Mouse (Mus musculus) embryo, embryonic 11 days (tissue): ENCODE measurements at regions not wholly inside any gene's neighbourhood (a gene's known extent, or its start where the extent isn't known, plus 50 kb on each side); places are given as distances from the start of the nearest gene placed in this dataset.

Experiments
- DNase-seq: peaks from one replicate; pipeline ENCODE4 v3.0.0-alpha.2; 2015

DNA sequence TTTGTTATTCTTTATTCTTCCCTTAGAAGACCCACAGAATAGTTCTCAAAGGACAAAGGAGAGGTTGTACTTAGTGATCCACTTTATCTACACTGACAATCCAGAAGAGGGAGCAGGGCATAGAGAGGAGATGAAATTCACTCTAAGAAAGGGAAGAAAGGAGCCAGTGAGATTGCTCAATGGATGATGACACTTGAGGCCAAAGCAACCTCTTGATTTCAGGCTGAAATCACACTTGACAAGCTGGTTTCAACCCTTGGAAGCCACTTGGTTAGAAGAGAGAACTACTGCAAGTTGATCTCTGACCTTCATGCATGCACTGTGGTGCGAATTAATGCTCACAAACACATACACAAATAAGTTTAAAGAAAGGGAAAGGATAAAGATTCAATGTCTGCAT lies 66.5 kb downstream of the Ccnl1 start:
- DNase-seq, result no peak

GRCm38 (mm10) chr3:65891139-65891538 lies 66.9 kb downstream of the Ccnl1 start:
- DNase-seq, result no peak

DNA sequence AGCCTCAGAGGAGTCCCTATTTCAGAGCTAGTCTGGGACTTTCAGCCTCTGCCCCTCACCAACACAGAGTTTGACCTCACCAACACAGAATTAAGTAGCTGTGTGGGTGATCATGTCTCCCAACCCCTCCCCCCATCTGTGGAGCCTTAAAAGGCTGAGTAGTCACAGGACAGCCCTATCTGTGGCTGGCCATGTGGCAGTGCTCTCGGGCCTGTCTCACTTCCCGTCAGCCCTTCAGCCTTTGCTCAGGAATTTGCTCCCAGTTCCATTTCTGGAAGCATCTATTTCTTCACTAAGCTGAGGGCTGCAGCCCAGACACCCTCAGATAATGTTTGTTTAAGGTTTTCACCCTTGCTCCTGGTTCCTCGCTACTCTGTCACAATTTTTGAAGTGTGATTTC lies 69.1 kb downstream of the Ccnl1 start:
- peak; percentile 45 for DNase-seq

GRCm38 (mm10) chr3:65884571-65885011 lies 73.5 kb downstream of the Ccnl1 start:
- no peak for DNase-seq

DNA sequence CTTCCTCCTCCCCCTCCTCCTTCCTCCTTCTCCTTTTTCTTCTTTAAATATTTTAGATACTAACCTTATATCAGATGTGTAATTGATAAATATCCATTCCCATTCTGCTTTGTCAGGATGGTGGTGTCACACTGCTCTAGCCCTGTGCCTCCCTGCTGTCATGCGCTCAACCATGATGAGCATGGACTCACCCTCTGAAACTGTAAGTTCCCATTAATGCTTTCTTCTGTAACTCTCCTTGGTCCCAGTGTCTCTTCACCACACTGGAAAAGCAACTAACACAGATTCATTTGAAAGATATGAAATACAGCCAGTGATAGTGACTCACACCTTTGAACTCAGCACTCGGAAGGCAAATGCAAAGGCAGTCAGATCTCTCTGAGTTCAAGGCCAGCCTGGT lies 75.9 kb downstream of the Ccnl1 start:
- DNase-seq, result no peak
